19 mouse cellular contexts compared by ENCODE assay signal in genomic region chr3:50438520-50439253, GRCm38 (mm10). TPM values are rescaled to one million over a fixed set of nuclear protein-coding genes. Genes with fewer than 3 reads are reported as not detected.
DNase-seq lines count a peak whose midpoint lies in the region; TF ChIP-seq lines count a peak whose summit lies in the region.
"Had no signal": no experiment of that assay in that cellular context is flagged by ENCODE, and none has a peak within 500 bp of the region (broad histone marks: within the 10 kb centered on the region; RNA-seq: fewer than 3 reads in every experiment).

No protein-coding gene starts in this region.

- H3K79me3 ChIP-seq in C2C12 (ENCODE audit: low read depth): peaks cover 1% of the 10 kb centered on the region

- no peak overlapping the region for H3K4me3 ChIP-seq in layer of hippocampus, adult 2 months
- no peak overlapping the region for H3K4me3 ChIP-seq in C2C12 (ENCODE audit: insufficient read depth, poor library complexity, severe bottlenecking)
- H3K4me3 ChIP-seq in megakaryocyte, embryonic 14.5 days (replicated peaks): peak overlapping the region; percentile 65
- H3K4me3 ChIP-seq: intestine, embryonic 15.5 days; limb, embryonic 13.5 days; liver, embryonic 15.5 days; midbrain, embryonic 15.5 days had no signal

- H3K9me3 ChIP-seq in megakaryocyte, embryonic 14.5 days: no peaks in the 10 kb centered on the region
- H3K9me3 ChIP-seq: intestine, embryonic 15.5 days; limb, embryonic 13.5 days; liver, embryonic 15.5 days; midbrain, embryonic 15.5 days had no signal

- peaks cover 63% of the 10 kb centered on the region for H3K4me1 ChIP-seq in megakaryocyte, embryonic 14.5 days
- H3K4me1 ChIP-seq: liver, embryonic 15.5 days had no signal

- no peak overlapping the region for H3ac ChIP-seq in C2C12 (ENCODE audit: control insufficient read depth, insufficient read length, low read depth)

- no peaks in the 10 kb centered on the region for H3K27me3 ChIP-seq in C2C12 (ENCODE audit: control insufficient read depth, insufficient read depth, insufficient read length)
- no peaks in the 10 kb centered on the region for H3K27me3 ChIP-seq in megakaryocyte, embryonic 14.5 days (replicated peaks)
- H3K27me3 ChIP-seq: intestine, embryonic 15.5 days; limb, embryonic 13.5 days; liver, embryonic 15.5 days; midbrain, embryonic 15.5 days had no signal

- H3K27ac ChIP-seq in layer of hippocampus, adult 2 months: peak overlapping the region; percentile 89
- H3K27ac ChIP-seq: hindbrain, embryonic 14.5 days; intestine, embryonic 15.5 days; kidney, postnatal 0 days; limb, embryonic 13.5 days; liver, embryonic 15.5 days; midbrain, embryonic 15.5 days; stomach, postnatal 0 days had no signal

- no peak for DNase-seq in layer of hippocampus, adult 2 months (ENCODE audit: low spot score in 2 of 2)
- no peak for DNase-seq in layer of hippocampus, adult 11-12 months (ENCODE audit: low spot score)
- DNase-seq in embryo, embryonic 11 days: peak; percentile 24
- DNase-seq in liver: no peak
- no peak for DNase-seq in cerebellum, postnatal 14 days
- no peak for DNase-seq in cerebellum, adult 11-12 months
- DNase-seq: cerebellum, postnatal 36 days; gastrocnemius, postnatal 10 days; heart, postnatal 10 days; lung, postnatal 14 days had no signal

- peaks cover 5% of the 10 kb centered on the region for H3K36me3 ChIP-seq in C2C12 (ENCODE audit: control insufficient read depth, insufficient read depth)
- peaks cover 7% of the 10 kb centered on the region for H3K36me3 ChIP-seq in megakaryocyte, embryonic 14.5 days (replicated peaks; ENCODE audit: low read length)
- H3K36me3 ChIP-seq: intestine, embryonic 15.5 days; limb, embryonic 13.5 days; liver, embryonic 15.5 days; midbrain, embryonic 15.5 days had no signal

- H3K79me2 ChIP-seq in C2C12 (ENCODE audit: control insufficient read depth, insufficient read depth): no peaks in the 10 kb centered on the region

- TF ChIP-seq CTCF in layer of hippocampus, adult 2 months (conservative IDR thresholded peaks at IDR 0.05): no peak
- TF ChIP-seq CTCF in C2C12 (IDR thresholded peaks at IDR 0.05; ENCODE audit: control insufficient read depth, insufficient read depth, insufficient read length): no peak

TF ChIP-seq in C2C12, 6 proteins besides CTCF, POLR2A, EP300 and RAD21:
- peak; percentile 70 for TF ChIP-seq USF1 (IDR thresholded peaks at IDR 0.05; ENCODE audit: low read depth)
- no peak for TF ChIP-seq FOSL1 (IDR thresholded peaks at IDR 0.05; ENCODE audit: insufficient read depth, low read length, poor library complexity, severe bottlenecking)

RNA-seq across cellular contexts. Expression of gene Slc7a11, which starts 4.7 kb away (rescaled TPM):
- 10 to 100 TPM; 24.3 to 28.9 TPM for total RNA-seq in layer of hippocampus, adult 2 months (2021)
- polyA plus RNA-seq in C2C12 (2012; fragmentation: generic; extraction: Trizol): 3.1 TPM
- 0.39 TPM in 1 of 2 replicates, not detected in the other for polyA plus RNA-seq in megakaryocyte, embryonic 14.5 days (2012; ENCODE audit: insufficient read depth, low replicate concordance)
